Mouse (Mus musculus) testis, adult 2 months (tissue): ENCODE data around the gene Grhpr. TPM values are rescaled to one million over a fixed set of nuclear protein-coding genes. Genes with fewer than 3 reads are reported as not detected.
"Not testable (repeated sequence)": the region's sequence is repeated elsewhere in the genome, so short reads cannot be mapped to it uniquely, and the experiment has no call there.

Experiments used
- H3K27ac ChIP-seq: fragments of 200-500 bp; 2 replicates; pipeline ENCODE4 v1.5.1; 2012; ENCODE audit warnings: low read depth, low read length; ENCODE audit not compliant: control insufficient read depth, insufficient read depth
- H3K27me3 ChIP-seq: fragments of 200-500 bp; 2 replicates; pipeline ENCODE4 v1.6.1; 2012; ENCODE audit warnings: mild to moderate bottlenecking, low read length, moderate library complexity; ENCODE audit not compliant: control insufficient read depth, insufficient read depth
- H3K36me3 ChIP-seq: fragments of 200-500 bp; 2 replicates; pipeline ENCODE4 v1.6.1; 2012; ENCODE audit warnings: mild to moderate bottlenecking, low read length; ENCODE audit not compliant: control insufficient read depth, insufficient read depth
- H3K4me1 ChIP-seq: fragments of 200-500 bp; 2 replicates; pipeline ENCODE4 v1.6.1; 2012; ENCODE audit warnings: low read length; ENCODE audit not compliant: control insufficient read depth, insufficient read depth
- H3K4me3 ChIP-seq: fragments of 200-500 bp; 2 replicates; pipeline ENCODE4 v1.5.1; 2012; ENCODE audit warnings: low read depth, mild to moderate bottlenecking, low read length, moderate library complexity, mixed read lengths; ENCODE audit not compliant: control insufficient read depth
- CTCF ChIP-seq: fragments of 200-500 bp; IDR thresholded peaks from 2 replicates; pipeline ENCODE4 v1.5.1; 2012; ENCODE audit warnings: low read depth, mild to moderate bottlenecking, inconsistent platforms, low read length, moderate library complexity; ENCODE audit not compliant: control insufficient read depth, insufficient read depth, insufficient replicate concordance
- POLR2A ChIP-seq: fragments of 200-500 bp; IDR thresholded peaks from 2 replicates; pipeline ENCODE4 v1.6.1; 2012; ENCODE audit warnings: low read depth, mild to moderate bottlenecking, inconsistent platforms, low read length, moderate library complexity; ENCODE audit not compliant: control insufficient read depth
- polyA plus RNA-seq: library from polyadenylated mRNA; depleted of rRNA; stranded (reverse); fragments of >200 nt; gene quantifications from 2 replicates; pipeline ENCODE4 v1.2.3, GENCODE M21; 2012

Gene Grhpr
- polyA plus RNA-seq, 1 experiment: 13.1 TPM

DNA sequence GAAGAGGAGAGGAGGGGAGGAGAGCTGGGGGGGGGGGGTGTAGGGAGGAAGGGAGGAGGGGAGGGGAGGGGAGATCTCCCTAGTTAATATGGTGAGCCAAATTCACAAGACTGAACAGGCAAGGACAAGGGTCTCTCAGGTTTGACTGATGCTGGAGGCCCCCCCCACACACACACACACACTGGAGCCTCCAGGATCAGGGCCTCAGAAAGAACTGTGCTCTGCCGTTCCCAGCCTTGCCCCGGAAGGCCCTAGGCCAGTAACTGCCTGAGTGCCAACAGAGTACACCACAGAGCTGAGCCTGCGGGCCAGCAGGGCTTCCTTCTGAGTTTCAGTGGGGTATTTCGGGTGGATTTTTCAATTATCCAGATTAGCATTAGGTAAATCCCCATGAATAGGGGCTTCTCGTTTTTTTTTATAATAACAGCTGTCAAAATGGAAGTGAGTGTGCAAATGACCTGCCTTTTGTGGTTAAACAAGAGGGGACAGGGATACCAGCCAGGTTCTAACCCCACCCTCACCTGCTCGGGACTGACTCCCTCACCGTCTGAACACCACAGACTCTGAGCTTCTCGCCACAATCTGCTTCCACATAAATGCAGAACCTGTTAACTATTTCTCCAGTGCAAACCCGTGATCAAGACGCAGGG is 36.6 kb upstream of the Grhpr start:
- Histone ChIP-seq H3K36me3 (no peaks in the 10 kb centered on the region), H3K4me1 (no peaks in the 10 kb centered on the region), H3K27me3 (no peaks in the 10 kb centered on the region), H3K27ac (no peak overlapping the region), H3K4me3 (no peak overlapping the region)
- TF ChIP-seq POLR2A (no peak), CTCF (no peak)

DNA sequence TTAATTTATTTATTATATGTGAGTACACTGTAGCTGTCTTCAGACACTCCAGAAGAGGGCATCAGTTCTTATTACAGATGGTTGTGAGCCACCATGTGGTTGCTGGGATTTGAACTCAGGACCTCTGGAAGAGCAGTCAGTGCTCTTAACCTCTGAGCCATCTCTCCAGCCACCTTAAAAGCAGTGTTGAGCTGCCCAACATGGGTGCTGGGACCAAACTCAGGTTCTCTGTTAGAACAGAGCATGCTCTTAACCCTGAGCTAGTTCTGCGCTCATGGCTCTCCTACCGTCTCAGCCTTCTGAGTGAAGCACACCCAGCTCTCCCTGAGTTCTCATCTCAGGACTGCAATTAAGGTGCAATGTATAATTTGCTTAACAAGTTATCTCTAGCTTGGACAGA is 35.1 kb upstream of the Grhpr start:
- H3K27ac ChIP-seq, H3K4me1 ChIP-seq, H3K36me3 ChIP-seq, H3K27me3 ChIP-seq, H3K4me3 ChIP-seq: not testable (repeated sequence)

DNA sequence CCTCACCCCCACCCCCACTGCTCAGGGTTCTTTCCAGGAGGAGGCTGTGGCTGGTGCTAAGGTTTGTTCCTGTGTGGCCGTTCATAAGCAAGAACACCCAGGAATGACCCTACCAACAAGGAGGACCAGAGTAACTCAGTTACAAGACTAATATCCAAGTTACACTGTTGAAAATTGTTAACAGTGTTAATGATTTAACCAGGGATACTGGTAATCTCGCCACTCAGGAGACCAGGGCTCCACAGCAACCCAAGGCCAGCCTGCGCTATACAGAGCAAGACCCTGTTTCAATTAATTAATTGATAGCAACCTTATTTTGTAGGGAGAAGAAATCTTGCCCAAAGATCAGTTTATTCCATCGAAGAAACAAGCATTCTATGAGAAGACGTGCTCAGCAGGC is 33.7 kb upstream of the Grhpr start:
- H3K27me3 ChIP-seq: no peaks in the 10 kb centered on the region
- H3K36me3 ChIP-seq: no peaks in the 10 kb centered on the region
- TF ChIP-seq POLR2A (no peak), CTCF (no peak)
- H3K4me1 ChIP-seq: no peaks in the 10 kb centered on the region
- H3K4me3 ChIP-seq: no peak overlapping the region
- no peak overlapping the region for H3K27ac ChIP-seq

DNA sequence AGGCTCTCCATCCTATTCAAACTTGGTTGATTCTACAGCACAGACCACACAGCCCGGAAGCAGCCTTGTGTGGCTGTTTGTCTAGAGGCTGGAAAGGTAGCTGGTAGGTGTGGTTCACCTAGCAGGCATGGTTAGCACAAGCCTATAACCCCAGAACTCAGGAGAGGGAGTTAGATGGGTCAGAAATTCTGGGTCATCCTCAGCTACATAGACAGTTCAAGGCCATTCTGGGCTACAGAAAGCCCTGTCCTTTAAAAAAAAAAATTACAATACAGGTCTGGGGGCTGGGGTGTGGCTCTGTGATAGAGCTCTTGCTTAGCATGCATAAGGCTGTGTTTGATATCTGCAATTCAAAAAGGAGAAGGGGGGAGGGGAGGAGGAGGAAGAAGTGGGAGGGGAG is 32.9 kb upstream of the Grhpr start:
- Histone ChIP-seq H3K36me3 (no peaks in the 10 kb centered on the region), H3K27ac (no peak overlapping the region), H3K4me3 (no peak overlapping the region), H3K4me1 (no peaks in the 10 kb centered on the region), H3K27me3 (no peaks in the 10 kb centered on the region)
- TF ChIP-seq CTCF (no peak), POLR2A (no peak)

DNA sequence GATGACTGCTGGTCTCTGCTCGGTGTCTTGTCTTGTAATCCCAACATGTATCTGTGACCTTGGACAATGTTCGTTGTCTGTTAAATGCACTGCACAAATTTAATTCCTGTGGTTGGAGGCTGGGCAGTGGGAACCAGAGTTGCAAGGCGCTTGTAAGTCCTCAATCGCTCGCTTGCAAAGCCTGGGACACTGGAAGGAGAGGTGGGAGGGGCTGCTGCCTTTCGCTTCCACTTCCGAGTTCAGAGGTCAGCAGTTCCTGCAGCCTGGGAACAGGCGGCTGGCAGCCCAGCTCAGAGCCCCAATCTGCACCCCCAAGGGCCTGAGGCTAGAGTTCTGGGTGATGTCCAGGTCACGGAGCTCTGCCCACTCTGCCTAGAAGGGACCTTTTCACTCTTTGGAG is 28.2 kb upstream of the Grhpr start:
- no peaks in the 10 kb centered on the region; the same call in 1 of the 2 replicates for H3K4me1 ChIP-seq
- H3K27me3 ChIP-seq: no peaks in the 10 kb centered on the region
- H3K27ac ChIP-seq: no peak overlapping the region
- H3K4me3 ChIP-seq: peak overlapping the region; percentile 39
- no peaks in the 10 kb centered on the region for H3K36me3 ChIP-seq
- TF ChIP-seq CTCF: no peak
- no peak; the same call in 1 of the 2 replicates for TF ChIP-seq POLR2A

DNA sequence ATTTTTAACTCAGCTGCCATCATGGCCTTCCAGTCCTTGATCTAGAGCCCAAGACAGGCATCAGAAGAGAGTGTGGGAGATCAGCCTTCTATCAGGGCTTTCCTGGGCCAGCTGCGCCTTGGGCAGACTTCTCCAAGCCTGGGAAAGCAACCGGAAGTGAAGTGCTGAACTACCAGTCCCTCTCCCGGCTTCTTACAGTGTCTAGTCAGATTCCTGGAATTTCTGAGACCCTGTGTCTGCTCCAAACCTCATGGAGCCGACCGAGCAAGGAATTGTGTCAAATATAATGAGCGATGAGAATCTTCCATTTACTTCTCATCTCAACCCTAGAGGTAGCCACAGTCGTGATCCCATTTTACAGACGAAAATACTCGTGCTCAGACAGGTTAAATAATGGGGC is 22.4 kb upstream of the Grhpr start:
- H3K36me3 ChIP-seq: no peaks in the 10 kb centered on the region
- H3K4me3 ChIP-seq: peak overlapping the region; percentile 83
- H3K4me1 ChIP-seq: peaks cover 6% of the 10 kb centered on the region
- TF ChIP-seq CTCF: no peak
- no peak for TF ChIP-seq POLR2A
- no peak overlapping the region for H3K27ac ChIP-seq
- H3K27me3 ChIP-seq: no peaks in the 10 kb centered on the region

DNA sequence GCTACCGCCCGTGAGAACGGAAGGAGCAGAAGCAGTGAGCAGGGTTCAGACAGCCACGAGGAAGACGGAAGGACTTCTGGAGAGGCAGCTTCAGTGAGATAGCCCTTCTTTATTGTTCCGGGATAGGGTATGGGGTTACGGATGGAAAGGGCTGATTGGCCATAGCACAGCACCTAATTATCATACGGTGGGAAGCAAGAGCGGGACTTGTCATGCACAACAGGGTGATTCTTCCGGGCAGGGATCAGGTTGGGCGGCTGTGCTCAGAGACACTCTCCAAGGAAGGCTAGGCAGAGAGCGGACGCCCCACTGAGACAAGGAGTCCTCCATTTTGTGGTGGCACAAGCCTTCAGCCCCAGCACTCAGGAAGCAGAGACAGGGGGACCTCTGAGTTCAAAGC is 22.0 kb upstream of the Grhpr start:
- Histone ChIP-seq H3K27ac (no peak overlapping the region), H3K4me3 (peak overlapping the region; percentile 83), H3K4me1 (peaks cover 6% of the 10 kb centered on the region)

DNA sequence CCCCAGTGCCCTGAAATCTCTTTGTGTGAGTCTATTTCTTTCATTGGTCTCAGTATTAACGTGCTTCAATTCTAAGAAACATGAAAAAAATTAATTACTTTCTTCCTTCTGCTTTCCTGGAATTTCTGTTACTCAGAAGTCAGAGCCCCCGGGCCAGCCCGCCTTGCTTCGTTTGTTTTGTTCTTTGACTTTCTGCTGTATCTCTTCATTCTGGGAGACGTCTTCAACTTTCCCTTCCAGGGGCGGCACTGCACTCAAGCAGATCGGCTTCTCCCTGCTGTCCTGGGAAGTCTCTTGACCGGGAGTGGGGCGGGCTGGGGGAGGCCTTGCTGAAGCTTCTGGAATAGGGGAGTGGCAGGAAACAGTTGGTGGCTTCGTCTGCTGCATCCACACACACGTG is 18.0 kb upstream of the Grhpr start:
- no peaks in the 10 kb centered on the region for H3K36me3 ChIP-seq
- TF ChIP-seq POLR2A (no peak), CTCF (no peak)
- peaks cover 6% of the 10 kb centered on the region for H3K4me1 ChIP-seq
- H3K27me3 ChIP-seq: no peaks in the 10 kb centered on the region
- no peak overlapping the region for H3K27ac ChIP-seq
- H3K4me3 ChIP-seq: no peak overlapping the region

More for the DNA sequence above, 22.0 kb upstream of the Grhpr start:
- Histone ChIP-seq H3K36me3 (no peaks in the 10 kb centered on the region), H3K27me3 (no peaks in the 10 kb centered on the region)
- TF ChIP-seq POLR2A: no peak
- TF ChIP-seq CTCF: no peak
